Mouse (Mus musculus) cerebellum, adult 2 months (tissue): ENCODE results near the gene Ldlrad3. TPM values are rescaled to one million over a fixed set of nuclear protein-coding genes. Genes with fewer than 3 reads are reported as not detected.

Experiments
- DNase-seq, 2 experiments: peaks; one replicate each; pipeline ENCODE4 v3.0.0; 2021
- H3K27ac ChIP-seq: fragments of 200-500 bp; 2 replicates; pipeline ENCODE4 v1.5.1; 2012; ENCODE audit warnings: low read length, control low read depth, inconsistent platforms; ENCODE audit not compliant: insufficient read depth
- H3K27me3 ChIP-seq: fragments of 200-500 bp; 2 replicates; pipeline ENCODE4 v1.6.1; 2012; ENCODE audit warnings: inconsistent platforms, mild to moderate bottlenecking, low read length, moderate library complexity; ENCODE audit not compliant: control insufficient read depth, insufficient read depth
- H3K4me1 ChIP-seq: fragments of 200-500 bp; 2 replicates; pipeline ENCODE4 v1.6.1; 2011; ENCODE audit warnings: low read length; ENCODE audit not compliant: control insufficient read depth, insufficient read depth
- H3K4me3 ChIP-seq: fragments of 200-500 bp; replicated peaks from 2 replicates; pipeline ENCODE3; 2011; ENCODE audit warnings: mild to moderate bottlenecking, low read depth, low read length, control low read depth; ENCODE audit not compliant: insufficient read depth
- CTCF ChIP-seq: fragments of 200-500 bp; IDR thresholded peaks from 2 replicates; pipeline ENCODE4 v1.5.1; 2011; ENCODE audit warnings: low read depth, mild to moderate bottlenecking, control low read depth, low read length, moderate library complexity, borderline replicate concordance; ENCODE audit not compliant: insufficient read depth
- POLR2A ChIP-seq: fragments of 200-500 bp; IDR thresholded peaks from 2 replicates; pipeline ENCODE4 v1.6.1; 2011; ENCODE audit warnings: low read length, control low read depth, borderline replicate concordance; ENCODE audit not compliant: insufficient read depth
- WGBS: fragments of 180-500 bp; shearing (Covaris S2); methylation state at CpG from one replicate; pipeline ENCODE4 v1.1.7; 2018; 5-methylcytosine and 5-hydroxymethylcytosine counted together
- polyA plus RNA-seq: library from polyadenylated mRNA; depleted of rRNA; stranded (reverse); fragments of >200 nt; gene quantifications from 2 replicates; pipeline ENCODE4 v1.2.3, GENCODE M21; 2012

Ldlrad3 gene
- polyA plus RNA-seq, 1 experiment: 12.3 TPM

GRCm38 (mm10) chr2:102222749-102223148 is 36.6 kb upstream of the Ldlrad3 start:
- Histone ChIP-seq H3K4me1 (peaks cover 2% of the 10 kb centered on the region; the same call in 1 of the 2 replicates), H3K27me3 (no peaks in the 10 kb centered on the region), H3K4me3 (no peak overlapping the region), H3K27ac (no peak overlapping the region)
- 85% methylated on average over 3 of the region's 3 CpGs for WGBS
- DNase-seq: no peak
- TF ChIP-seq POLR2A: no peak
- no peak for TF ChIP-seq CTCF

- Histone ChIP-seq H3K4me3 (no peak overlapping the region), H3K27me3 (no peaks in the 10 kb centered on the region), H3K4me1 (peaks cover 2% of the 10 kb centered on the region; the same call in 1 of the 2 replicates), H3K27ac (no peak overlapping the region)
- TF ChIP-seq POLR2A (no peak), CTCF (no peak)
- DNase-seq: no peak
- 98% methylated on average over 1 of the region's 1 CpGs for WGBS
These were observed 30.6 kb upstream of the Ldlrad3 start for GRCm38 (mm10) chr2:102216817-102217216.

- TF ChIP-seq CTCF (no peak), POLR2A (no peak)
- H3K27me3 ChIP-seq: no peaks in the 10 kb centered on the region
- no peak overlapping the region for H3K4me3 ChIP-seq
- no peak overlapping the region for H3K27ac ChIP-seq
- WGBS: 71% methylated on average over 4 of the region's 4 CpGs
- H3K4me1 ChIP-seq: no peaks in the 10 kb centered on the region
- no peak for DNase-seq
These were observed 25.9 kb upstream of the Ldlrad3 start for GRCm38 (mm10) chr2:102212096-102212495.

GRCm38 (mm10) chr2:102205672-102206399 is 19.7 kb upstream of the Ldlrad3 start:
- Histone ChIP-seq H3K4me1 (peaks cover 7% of the 10 kb centered on the region), H3K4me3 (no peak overlapping the region), H3K27ac (no peak overlapping the region), H3K27me3 (no peaks in the 10 kb centered on the region; the same call in 1 of the 2 replicates)
- TF ChIP-seq POLR2A: no peak
- no peak for TF ChIP-seq CTCF
- whole genome bisulfite sequencing: 43% methylated on average over 14 of the region's 14 CpGs
- DNase-seq: no peak

GRCm38 (mm10) chr2:102203478-102203877 is 17.3 kb upstream of the Ldlrad3 start:
- TF ChIP-seq CTCF (no peak), POLR2A (no peak)
- peaks cover 9% of the 10 kb centered on the region for H3K4me1 ChIP-seq
- H3K4me3 ChIP-seq: no peak overlapping the region
- no peaks in the 10 kb centered on the region; the same call in 1 of the 2 replicates for H3K27me3 ChIP-seq
- DNase-seq: no peak
- H3K27ac ChIP-seq: no peak overlapping the region

- no peak for TF ChIP-seq CTCF
- TF ChIP-seq POLR2A: no peak
- 26% methylated on average over 2 of the region's 2 CpGs for WGBS
- no peaks in the 10 kb centered on the region; the same call in 1 of the 2 replicates for H3K27me3 ChIP-seq
- H3K4me3 ChIP-seq: no peak overlapping the region
- H3K4me1 ChIP-seq: peaks cover 9% of the 10 kb centered on the region
- H3K27ac ChIP-seq: no peak overlapping the region
- DNase-seq: no peak
These were observed 16.1 kb upstream of the Ldlrad3 start for GRCm38 (mm10) chr2:102202211-102202770.

GRCm38 (mm10) chr2:102201198-102201948 is 15.2 kb upstream of the Ldlrad3 start:
- no peak for TF ChIP-seq POLR2A
- TF ChIP-seq CTCF: no peak
- Histone ChIP-seq H3K4me1 (peaks cover 9% of the 10 kb centered on the region), H3K4me3 (no peak overlapping the region), H3K27me3 (no peaks in the 10 kb centered on the region; the same call in 1 of the 2 replicates), H3K27ac (no peak overlapping the region; the same call in 1 of the 2 replicates)
- peak; percentile 50 to 62 for DNase-seq
- 27% methylated on average over 13 of the region's 14 CpGs for WGBS

GRCm38 (mm10) chr2:102197332-102197731 is 11.1 kb upstream of the Ldlrad3 start:
- 93% methylated on average over 1 of the region's 1 CpGs for WGBS
- DNase-seq: no peak
- no peak overlapping the region for H3K27ac ChIP-seq

More at GRCm38 (mm10) chr2:102197332-102197731, 11.1 kb upstream of the Ldlrad3 start:
- TF ChIP-seq CTCF: no peak
- TF ChIP-seq POLR2A: no peak
- H3K27me3 ChIP-seq: no peaks in the 10 kb centered on the region
- H3K4me3 ChIP-seq: no peak overlapping the region
- H3K4me1 ChIP-seq: peaks cover 18% of the 10 kb centered on the region
